ENCODE assay signal across 11 mouse cellular contexts in genomic region chr4:102518341-102518740, GRCm38 (mm10).
"Had no signal": no experiment of that assay in that cellular context is flagged by ENCODE, and none has a peak within 500 bp of the region (broad histone marks: within the 10 kb centered on the region; RNA-seq: fewer than 3 reads in every experiment).

No protein-coding gene starts in this region.

- H3K4me3 ChIP-seq: limb, embryonic 10.5 days; liver, embryonic 12.5 days; lung, embryonic 15.5 days; midbrain, embryonic 12.5 days; neural tube, embryonic 15.5 days had no signal

- H3K4me2 ChIP-seq: liver, embryonic 12.5 days; lung, embryonic 15.5 days; midbrain, embryonic 12.5 days; neural tube, embryonic 15.5 days had no signal

- ATAC-seq: liver, embryonic 12.5 days; midbrain, embryonic 16.5 days had no signal

- H3K27ac ChIP-seq: limb, embryonic 10.5 days; lung, embryonic 15.5 days; midbrain, embryonic 12.5 days; neural tube, embryonic 15.5 days had no signal

- H3K27me3 ChIP-seq: liver, embryonic 12.5 days; lung, embryonic 15.5 days; neural tube, embryonic 15.5 days had no signal

- H3K4me1 ChIP-seq: limb, embryonic 10.5 days; neural tube, embryonic 15.5 days had no signal

- DNase-seq: kidney, adult 18-20 months; kidney, postnatal 10 days; right cerebral cortex, adult 18-20 months; right cerebral cortex, postnatal 25 days; thymus, postnatal 36 days had no signal

- H3K36me3 ChIP-seq: limb, embryonic 10.5 days; liver, embryonic 12.5 days; lung, embryonic 15.5 days; midbrain, embryonic 12.5 days; neural tube, embryonic 15.5 days had no signal

- H3K9ac ChIP-seq: liver, embryonic 12.5 days; lung, embryonic 15.5 days; midbrain, embryonic 12.5 days; neural tube, embryonic 15.5 days had no signal

- H3K9me3 ChIP-seq: limb, embryonic 10.5 days; liver, embryonic 12.5 days; lung, embryonic 15.5 days; midbrain, embryonic 12.5 days; neural tube, embryonic 15.5 days had no signal
